Mouse (Mus musculus) adrenal gland, adult 18-20 months (tissue): ENCODE data around the gene Prss30. TPM values are rescaled to one million over a fixed set of nuclear protein-coding genes. Genes with fewer than 3 reads are reported as not detected.

ENCODE experiments used
- DNase-seq, 2 experiments: peaks; one replicate each; pipeline ENCODE4 v3.0.0; 2021 to 2022; ENCODE audit warnings: low spot score in 2 of 2
- long read RNA-seq, 2 experiments: library from polyadenylated mRNA; stranded (forward); transcript quantifications; one replicate each; pipeline ENCODE4 v2.0.0; 2021
- total RNA-seq, 2 experiments: library from RNA; stranded (reverse); gene quantifications; 1 replicate in 1 of 2; 2 replicates in 1 of 2; pipeline ENCODE4 v1.2.3; 2021

Prss30 gene
- total RNA-seq = under 1 TPM in 1 of 2 experiments, not detected in 1; 0.64 TPM
- long read RNA-seq, experiment 1 = 0 reads
- long read RNA-seq, experiment 2, partial matches to known transcripts = 0 of 1 reads
- long read RNA-seq, experiment 2, other reads (novel, unspliced or antisense) = 0 of 1 reads

DNA sequence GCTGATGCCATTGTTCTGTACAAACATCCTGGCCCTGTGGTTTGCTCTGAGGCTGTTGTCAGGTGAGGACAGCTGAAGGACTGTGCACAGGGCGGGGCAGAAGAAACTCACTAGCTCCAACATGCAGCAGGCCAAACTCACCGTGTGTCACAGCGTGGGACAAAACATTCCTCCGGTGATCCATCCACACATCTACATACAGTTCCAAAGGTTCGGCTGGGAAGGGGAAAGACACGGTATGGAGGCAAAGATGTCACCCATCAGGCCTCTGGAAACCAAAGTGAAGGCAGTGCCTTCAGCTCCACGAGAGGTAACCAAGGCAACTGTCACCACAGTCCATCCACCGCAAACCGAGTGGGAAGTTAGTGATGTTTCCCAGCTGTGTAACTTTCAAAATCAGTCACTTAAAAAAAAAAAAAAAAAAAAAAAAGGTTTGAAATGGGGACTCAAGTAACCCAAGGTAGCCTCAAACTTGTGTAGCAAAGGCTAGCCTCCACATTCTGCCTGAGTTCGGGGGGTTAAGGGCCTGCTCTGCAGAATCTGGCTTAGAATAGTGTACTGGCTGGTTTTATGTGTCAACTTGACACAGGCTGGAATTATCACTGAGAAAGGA lies at the start of gene Prss30:
Gene Prss30, minus strand, starts transcription at position 270 of the 613 bp plus-strand sequence.
- no peak for DNase-seq

DNA sequence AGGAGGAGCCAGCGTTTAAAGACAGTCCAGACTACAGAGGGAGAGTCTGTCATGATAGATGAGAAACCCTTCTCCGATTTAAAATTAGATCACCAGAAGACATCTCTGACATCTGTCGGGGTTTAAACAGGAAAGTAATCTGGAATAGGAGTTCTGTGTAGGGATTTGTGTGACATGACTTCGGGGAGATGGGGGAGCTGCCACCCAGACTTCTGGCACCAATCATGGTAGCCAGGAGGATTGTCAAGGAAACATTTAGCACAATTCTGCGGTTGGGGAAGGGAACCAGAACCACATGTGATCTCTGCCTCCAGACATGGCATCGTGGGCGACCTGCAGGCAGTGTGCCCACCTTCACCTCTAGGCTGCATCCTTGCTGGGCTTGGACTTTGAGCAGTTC lies 49.1 kb upstream of the Prss30 start:
- no peak for DNase-seq

DNA sequence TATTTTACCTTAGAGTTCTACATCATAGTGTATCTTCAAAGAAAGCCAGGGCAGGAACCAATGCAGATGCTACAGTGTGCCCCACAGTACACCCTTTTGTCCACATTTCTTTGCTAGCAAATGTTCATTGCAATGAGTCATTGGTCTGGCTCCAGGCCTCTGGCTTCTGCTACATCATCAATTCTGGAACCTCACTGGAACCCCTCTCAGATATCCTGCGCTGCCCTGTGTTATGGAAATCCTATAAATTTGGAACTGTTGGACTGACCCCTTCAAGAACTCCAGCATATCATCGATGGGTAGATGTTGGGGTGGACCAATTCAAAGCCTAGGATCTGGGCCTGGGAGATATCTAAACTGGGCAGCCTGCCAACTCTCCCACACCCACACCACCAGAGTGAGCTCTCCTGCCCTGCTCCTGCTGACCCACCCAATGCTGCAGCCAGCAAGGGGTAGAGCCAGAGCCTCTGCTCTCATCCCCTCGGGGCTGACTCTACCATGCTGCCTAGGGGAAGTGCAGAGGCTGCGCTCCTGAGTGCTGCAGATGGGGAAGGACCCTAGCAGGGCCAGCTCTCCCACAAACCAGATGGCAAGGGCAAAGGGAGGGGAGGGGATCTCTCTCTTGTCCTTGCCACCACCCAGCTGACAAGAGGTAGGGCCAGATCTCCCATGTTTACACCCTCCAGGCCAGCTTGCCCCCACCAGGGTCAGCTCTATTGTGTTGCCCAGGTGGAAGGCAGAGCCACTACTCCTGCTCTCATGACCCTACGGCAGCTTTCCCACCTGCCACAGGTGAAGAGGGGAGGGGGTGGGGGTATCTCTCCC lies 41.2 kb upstream of the Prss30 start:
- DNase-seq = no peak

DNA sequence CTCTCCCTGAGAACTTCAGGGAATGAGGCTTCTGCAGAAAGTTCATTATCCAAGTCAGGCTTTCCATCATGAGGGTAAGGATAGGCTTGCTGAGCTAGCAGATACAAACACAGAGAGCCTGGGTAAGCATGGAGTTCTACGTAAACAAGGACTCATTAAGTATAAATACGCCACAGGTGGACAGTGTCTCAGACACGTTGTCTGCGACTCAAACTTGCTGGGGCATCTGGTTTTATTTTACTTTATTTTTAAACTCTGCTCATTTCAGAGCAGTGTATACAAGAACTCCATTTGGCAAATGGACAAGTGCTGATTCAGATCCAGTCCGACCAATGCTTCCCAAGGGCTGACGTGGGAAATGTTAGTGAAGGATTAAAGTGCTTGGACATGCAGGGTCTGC lies 40.3 kb upstream of the Prss30 start:
- DNase-seq = no peak

DNA sequence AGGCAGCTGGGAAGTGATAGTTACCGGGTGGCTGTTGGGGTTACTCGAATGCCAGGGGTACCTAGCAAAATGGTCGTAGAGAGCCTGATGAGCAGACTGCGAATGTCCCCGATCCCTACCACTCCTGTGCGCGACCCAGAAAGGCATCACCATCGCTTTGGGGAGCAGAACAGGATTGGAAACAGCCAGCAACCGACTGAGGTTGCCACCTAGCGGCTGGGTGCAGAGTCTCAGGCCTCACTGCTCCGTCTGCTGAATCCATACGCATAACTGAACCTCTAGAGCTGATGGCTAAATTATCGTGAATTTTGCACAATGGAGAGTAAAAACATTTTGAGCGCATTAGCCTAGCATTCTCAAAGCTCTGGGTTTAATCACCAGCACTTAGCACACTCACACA lies 35.4 kb upstream of the Prss30 start:
- DNase-seq = peak; percentile 37 to 49

DNA sequence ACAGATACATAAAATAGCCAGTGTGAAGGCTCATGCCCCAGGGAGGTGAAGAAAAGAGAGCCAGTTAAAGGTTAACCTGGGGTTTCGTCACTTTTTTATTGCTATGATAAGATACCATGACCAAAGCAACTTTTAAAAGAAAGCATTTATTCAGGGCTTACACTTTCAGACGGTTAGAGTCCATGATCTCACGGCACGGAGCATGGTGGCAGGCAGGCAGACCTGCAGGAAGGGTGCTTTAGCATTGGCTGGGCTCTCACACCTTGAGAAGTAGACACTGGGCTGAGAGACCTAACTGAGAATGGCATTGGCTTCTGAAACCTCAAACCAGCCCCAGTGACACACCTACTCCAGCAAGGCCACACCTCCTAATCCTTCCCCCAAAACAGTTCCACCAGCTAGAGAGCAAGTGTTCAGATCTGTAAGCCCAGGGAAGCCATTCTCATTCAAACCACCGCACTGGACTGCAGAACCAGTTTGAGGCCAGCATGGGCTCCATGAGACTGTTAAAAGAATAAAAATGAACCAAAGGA lies 34.1 kb upstream of the Prss30 start:
- no peak for DNase-seq

DNA sequence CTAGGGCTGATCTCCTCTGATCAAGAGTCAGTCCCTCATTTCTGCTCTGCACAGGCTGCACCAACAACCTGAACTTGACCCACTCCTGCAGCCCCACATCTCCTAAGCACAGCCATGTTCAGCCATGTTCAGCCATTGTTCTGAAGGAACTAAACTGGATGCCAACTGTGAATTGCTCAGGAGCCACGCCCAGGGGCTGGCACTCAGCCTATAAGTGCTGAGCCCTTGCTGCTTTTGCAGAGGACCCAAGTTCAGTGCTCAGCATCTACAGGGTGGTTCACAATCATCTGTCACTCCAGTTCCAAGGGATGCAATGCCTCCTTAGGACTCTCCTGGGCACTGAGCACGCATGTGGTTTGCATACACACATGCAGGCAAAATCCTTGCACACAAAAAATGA lies 32.6 kb upstream of the Prss30 start:
- DNase-seq = no peak

DNA sequence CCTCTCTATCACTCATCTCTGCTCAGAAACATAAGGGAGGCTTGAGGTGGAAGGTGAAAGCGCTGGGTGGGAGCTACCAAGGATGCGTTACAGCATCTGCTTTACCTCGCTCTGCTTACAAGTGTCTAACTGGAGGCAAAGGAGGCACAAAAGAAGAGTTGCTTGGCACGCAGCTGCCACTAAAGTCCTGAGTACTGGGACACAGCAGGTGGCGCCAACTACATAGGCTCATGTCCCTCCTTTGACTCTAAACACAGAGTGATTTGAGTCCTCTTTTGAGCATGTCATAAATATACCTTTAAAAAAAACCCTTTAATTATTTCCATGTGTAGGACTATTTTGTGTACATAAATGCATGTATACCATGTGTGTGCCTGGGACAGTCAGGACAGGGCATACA lies 29.3 kb upstream of the Prss30 start:
- DNase-seq = no peak

DNA sequence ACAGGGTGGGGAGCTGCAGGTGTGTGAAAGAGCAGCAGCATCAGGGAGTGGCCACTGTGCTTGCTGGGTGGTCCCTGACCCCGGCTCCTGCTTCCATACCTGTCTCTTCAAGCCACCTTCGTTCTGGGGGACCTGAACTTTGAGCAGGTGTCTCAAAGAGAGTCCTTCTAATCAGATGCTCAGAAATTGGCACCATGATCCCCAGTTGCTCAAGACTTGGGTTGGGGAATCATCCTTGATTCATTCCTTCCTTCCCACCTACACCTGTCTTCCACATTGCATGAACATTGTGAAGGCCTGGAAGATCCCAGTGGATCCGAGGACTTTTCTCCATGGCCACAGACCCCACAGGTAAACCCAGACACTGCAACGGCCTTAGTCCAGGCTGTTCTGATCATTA lies 27.7 kb upstream of the Prss30 start:
- DNase-seq = no peak

DNA sequence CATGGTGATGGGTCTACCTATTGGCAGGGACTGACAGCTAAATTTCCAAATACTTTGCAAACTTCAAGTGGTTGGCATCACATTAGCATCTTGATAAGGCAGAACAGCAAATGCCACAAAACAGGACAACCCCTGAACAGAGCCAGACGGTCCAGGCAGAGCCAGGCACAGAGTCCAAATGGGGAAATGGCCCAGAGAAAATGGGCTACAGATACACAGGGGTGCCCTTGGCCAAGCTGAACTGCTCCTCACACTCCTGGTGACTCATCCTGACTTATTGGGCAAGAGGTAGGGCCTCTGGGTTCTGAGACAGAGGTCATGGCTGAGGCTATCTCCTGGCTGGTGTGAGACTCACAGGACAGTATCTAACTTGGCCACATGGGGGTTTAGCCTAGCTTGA lies 27.0 kb upstream of the Prss30 start:
- DNase-seq = peak; percentile 38 to 57

DNA sequence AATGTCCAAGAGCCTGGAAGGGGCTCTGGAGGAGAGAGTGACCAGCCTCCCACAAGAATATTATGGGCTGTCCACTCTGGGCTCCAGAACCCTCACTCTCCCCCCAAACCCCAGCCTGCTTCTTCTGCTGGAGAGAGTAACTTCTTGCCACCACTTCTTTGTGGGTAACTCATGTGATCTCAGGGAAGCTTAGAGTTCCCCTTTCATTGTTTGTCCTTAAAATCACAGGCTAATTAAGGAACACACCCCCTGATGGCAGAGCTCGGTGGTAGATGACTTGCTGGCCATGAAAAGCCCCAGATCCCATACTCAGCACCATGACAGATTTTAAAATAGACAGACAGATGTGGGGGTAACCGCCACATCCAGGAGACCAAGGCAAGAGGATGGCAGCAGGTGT lies 26.6 kb upstream of the Prss30 start:
- no peak for DNase-seq

DNA sequence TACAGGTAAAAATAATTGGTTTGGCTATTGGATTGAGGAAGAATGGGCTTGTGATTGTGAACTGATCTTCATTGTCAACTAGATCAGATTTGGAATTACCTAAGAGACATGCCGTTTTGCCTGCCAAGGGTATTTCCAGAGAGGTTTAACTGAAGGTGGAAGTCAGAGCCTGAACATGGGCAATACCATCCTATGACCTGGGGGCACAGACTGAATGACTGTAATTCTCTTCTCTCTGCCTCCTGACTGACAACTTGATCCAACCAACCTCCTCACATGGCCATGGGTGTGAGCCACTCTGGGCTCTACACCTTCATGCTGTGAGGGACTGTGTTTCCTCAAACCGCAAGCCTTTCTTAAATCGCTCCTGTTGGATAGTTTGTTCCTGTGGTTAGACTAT lies 24.7 kb upstream of the Prss30 start:
- DNase-seq = no peak

DNA sequence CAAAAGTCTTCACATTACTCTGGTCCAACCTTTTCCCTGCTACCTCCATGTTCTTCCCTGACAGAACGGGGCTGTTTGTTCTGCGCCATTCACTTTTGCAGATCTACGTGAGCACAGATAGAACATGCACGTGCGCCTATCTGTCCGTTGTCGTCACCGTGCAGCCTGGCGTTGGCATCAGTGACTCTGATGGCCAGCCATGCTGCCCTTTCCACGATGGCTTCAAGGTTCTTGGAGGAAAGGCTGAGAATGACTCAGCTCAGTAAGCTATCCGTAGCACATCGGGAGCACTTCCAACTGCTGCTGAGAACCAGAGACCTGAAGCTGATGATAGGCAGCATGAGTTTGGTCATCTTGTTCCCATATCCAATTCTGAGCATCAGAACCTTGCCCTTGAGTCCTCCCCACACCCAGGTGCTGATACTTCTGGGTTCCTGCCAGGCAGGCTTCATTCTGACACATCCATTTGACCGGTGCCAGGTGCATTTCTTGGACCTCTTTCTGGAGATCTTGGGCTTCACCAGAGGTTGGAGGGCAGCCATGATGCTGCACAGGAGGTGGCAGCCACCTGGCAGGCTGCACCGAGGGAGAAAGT lies 23.8 kb upstream of the Prss30 start:
- DNase-seq = peak in 1 of 2 experiments; percentile 38

DNA sequence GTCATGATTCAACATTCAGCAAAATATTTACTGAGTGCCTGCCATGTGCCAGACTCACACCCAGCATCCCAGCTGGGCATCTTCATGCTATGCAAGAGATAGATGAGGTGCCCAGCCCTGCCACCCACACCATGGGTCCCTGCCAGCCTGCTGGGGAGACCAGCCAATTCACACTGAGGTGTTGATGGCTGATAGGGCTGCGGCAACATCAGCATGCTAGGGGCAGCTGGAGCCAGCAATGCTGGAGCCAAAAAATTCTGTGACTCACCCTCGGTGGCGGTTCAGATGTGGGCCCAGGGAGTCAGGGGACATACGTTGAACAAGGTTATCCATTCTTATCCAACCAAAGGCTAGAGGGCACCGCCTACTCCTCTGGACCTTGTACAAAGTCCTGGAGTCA lies 20.0 kb upstream of the Prss30 start:
- peak in 1 of 2 experiments; percentile 38 for DNase-seq

DNA sequence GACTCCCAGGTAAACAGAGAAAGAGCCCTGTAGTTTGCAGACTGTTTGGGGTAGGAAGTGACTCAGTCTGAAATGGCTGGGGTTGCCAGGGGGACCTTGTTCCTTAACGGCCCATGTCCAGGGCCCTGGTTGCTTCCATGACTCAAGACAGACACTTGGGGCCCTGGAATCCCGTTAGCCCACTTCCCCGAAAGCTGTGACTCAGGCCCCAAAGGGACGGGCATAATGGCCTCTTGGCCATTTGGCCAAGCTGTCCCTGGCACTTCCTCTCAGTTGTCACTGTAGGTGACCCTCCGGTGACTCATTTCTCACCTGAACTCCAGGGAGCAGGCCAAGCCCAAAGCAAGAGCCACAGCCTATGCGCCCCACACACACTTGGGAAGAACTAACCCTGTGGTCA lies 18.0 kb upstream of the Prss30 start:
- DNase-seq = no peak

DNA sequence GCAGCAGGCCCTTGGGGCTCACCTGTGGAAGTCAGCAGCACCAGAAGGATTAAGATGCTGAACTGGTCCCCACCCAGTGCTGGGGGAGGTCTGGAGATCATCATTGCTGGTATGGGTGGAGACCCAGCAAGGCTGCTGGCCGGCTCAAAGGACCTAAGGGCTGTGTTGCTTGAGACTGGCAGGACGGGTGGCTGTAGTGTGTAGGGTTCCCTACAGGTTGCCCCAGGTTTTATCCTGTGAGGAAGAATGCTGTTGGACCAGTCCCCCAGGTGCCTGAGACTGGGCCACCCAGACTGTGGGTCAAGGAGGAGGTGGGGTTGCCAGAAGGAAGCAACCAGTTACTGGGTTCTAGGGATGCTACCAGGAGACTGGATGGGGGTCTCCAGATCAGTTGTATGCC lies 17.5 kb upstream of the Prss30 start, which contains the start of gene Prss22:
Gene Prss22, minus strand, starts transcription at position 200 of the 400 bp plus-strand sequence.
- no peak for DNase-seq

DNA sequence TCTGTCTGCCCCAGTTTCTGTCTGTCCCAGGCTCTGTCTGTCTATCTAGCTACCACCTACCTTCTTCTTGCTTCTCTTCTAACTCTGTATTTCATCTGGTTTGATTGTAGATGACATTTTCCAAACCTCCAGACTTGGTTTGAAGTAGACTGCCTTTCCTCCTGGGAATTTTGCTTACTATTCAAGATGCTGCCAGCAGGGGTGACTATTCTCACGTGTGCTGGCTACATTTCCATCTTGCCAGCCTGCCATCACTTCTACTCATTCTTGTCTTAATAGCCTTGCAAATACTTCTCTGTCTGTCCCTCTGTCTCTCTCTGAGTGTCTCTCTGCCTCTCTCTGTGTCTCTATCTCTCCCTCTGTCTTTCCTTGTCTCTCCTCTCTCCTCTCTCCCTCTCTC lies 15.1 kb upstream of the Prss30 start:
- no peak for DNase-seq

DNA sequence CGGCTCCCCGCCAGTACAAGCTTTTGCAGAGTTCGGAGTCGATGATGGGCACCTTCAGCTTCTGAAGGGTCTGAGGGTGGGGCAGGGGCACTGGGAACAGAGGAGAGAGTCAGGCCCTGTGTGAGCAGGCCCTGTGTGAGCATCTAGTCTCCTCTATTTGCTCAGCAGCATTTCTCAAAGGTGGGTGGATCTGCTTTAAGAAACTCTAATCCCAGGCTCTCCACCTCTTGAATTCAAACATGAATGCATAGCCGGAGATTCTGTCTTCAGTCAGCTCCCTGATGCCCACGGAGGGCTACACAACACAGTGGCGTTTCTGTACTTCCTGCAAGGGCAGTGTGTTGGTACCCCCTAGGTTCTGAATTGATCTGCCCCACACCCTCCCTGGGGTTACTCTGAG lies 14.3 kb upstream of the Prss30 start:
- no peak for DNase-seq

DNA sequence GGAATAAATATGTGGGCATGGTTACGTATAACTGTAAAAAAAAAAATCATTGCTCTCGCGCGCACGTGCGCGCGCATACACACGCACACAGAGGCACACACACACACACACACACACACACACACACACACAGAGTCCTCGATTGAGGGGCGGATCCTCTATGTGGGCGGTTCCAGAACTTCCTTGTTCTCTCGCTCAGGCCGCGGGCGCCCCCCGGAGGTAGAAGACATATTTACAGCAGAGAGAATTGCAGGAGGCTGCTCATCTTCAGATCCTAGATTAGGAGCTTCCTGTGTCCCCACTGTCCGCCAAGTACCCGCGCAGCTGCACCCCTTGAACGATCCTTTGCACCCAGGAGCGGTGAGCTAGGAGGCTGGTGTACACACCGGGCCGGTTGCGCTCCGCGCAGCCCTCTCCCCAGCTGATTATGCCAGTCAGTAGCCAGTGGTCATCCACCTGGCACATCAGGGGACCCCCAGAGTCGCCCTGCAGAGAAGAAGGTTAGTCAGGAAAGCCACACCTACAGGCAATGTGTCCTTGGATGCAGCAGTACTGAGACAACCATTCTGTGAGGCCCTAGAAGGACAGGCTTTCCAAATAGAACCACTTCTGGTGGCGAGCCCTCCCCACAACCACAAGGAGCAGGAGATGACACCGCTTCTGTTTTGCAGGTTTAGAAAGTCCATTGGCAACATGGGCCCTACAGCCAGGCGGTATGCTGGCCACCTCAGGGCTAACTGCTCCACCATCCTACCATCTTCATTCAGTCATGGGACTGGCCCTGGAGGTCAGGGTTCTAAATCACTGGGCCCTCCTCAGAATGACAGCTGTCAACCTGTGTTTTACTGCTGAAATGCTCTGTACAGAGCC lies 13.4 kb upstream of the Prss30 start:
- DNase-seq = peak; percentile 95

DNA sequence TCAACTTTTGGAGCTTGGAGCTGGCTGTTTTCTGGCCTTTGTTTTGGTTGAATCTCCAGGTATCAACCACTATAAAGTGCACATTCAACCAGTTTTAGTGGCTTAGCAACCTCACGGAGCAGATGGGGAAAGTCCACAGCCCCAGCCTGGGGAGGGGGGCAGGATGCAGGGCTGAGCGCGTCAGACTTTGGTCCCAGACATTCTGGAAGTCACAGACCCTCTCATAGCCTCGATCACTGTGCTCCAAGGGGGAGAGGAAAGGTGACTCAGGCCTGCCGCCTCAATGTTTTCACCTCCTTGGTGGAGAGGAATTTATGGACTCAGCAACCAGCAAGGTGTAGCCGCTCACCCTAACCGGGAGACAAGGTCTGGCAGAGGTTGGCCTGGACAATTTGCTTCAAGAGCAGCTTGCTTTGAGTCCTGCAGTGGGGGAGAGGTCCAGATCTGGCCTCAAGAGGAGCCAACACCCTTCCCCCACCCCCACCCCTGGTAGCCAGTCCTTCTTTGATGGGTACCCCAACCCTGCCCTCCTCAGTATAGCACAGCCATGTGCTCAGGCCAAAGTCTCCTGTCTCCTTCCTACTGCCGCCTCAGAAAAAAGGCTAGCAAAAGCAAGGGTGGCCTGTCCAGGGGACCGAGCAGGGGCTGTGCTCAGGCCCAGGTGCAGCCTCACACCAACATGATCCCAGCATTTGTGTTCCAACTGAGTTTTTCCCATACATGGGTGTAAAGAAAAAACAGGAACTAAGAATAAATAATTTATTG lies 12.6 kb upstream of the Prss30 start:
- DNase-seq = no peak
